Mouse (Mus musculus) MN1 (cell line): ENCODE results near the gene Pwwp2b.

Experiments
- DNase-seq: peaks from one replicate; pipeline ENCODE4 v3.0.0-alpha.2; 2016; ENCODE audit warnings: low spot score

The Pwwp2b gene

GRCm38 (mm10) chr7:139224725-139225124 lies 23.6 kb upstream of the Pwwp2b start:
- no peak for DNase-seq

GRCm38 (mm10) chr7:139226416-139226815 lies 21.9 kb upstream of the Pwwp2b start:
- DNase-seq, result no peak

- DNase-seq, result no peak
These were observed 19.7 kb upstream of the Pwwp2b start for GRCm38 (mm10) chr7:139228447-139229171.

- no peak for DNase-seq
These were observed 18.4 kb upstream of the Pwwp2b start for GRCm38 (mm10) chr7:139229837-139230236.

- no peak for DNase-seq
These were observed 18.0 kb upstream of the Pwwp2b start for GRCm38 (mm10) chr7:139230241-139230640.

- DNase-seq, result peak; percentile 91
These were observed 14.6 kb upstream of the Pwwp2b start for GRCm38 (mm10) chr7:139233714-139234113.

- DNase-seq, result peak; percentile 89
These were observed 13.7 kb upstream of the Pwwp2b start for GRCm38 (mm10) chr7:139234426-139235188.

GRCm38 (mm10) chr7:139235651-139236358 lies 12.5 kb upstream of the Pwwp2b start:
- DNase-seq, result no peak

- DNase-seq, result no peak
These were observed 8.8 kb upstream of the Pwwp2b start for GRCm38 (mm10) chr7:139239432-139239831.

- DNase-seq, result peak; percentile 45
These were observed 2.2 kb upstream of the Pwwp2b start for GRCm38 (mm10) chr7:139246086-139246485.

GRCm38 (mm10) chr7:139246931-139247880 lies 1.1 kb upstream of the Pwwp2b start:
- peak; percentile 87 for DNase-seq

- DNase-seq, result peak; percentile 35
These were observed 528 bp downstream of the Pwwp2b start for GRCm38 (mm10) chr7:139248615-139249405.

- DNase-seq, result peak; percentile 44
These were observed 1.3 kb downstream of the Pwwp2b start for GRCm38 (mm10) chr7:139249406-139250210.

- DNase-seq, result peak; percentile 92
These were observed 3.6 kb downstream of the Pwwp2b start for GRCm38 (mm10) chr7:139251881-139252301.

GRCm38 (mm10) chr7:139252566-139252965 lies 4.3 kb downstream of the Pwwp2b start:
- no peak for DNase-seq

- no peak for DNase-seq
These were observed 4.7 kb downstream of the Pwwp2b start for GRCm38 (mm10) chr7:139252986-139253385.

- DNase-seq, result no peak
These were observed 5.2 kb downstream of the Pwwp2b start for GRCm38 (mm10) chr7:139253462-139253861.

GRCm38 (mm10) chr7:139254626-139255025 lies 6.3 kb downstream of the Pwwp2b start:
- no peak for DNase-seq

GRCm38 (mm10) chr7:139257752-139258542 lies 9.7 kb downstream of the Pwwp2b start:
- no peak for DNase-seq
